Mouse (Mus musculus) cerebellum, postnatal 36 days (tissue): Measurements from ENCODE around the gene Hk1.

Experiments used
- DNase-seq, 2 experiments: peaks; one replicate each; pipeline ENCODE4 v3.0.0; 2021 to 2022; ENCODE audit warnings: mixed read lengths in 2 of 2

Gene Hk1

GRCm38 (mm10) chr10:62220732-62221514, 158.8 kb downstream of the Hk1 start:
- no peak for DNase-seq
